Mouse (Mus musculus) cerebellum, adult 2 months (tissue): ENCODE measurements at regions not wholly inside any gene's neighbourhood (a gene's known extent, or its start where the extent isn't known, plus 50 kb on each side); places are given as distances from the start of the nearest gene placed in this dataset.

Experiments
- DNase-seq, 2 experiments: peaks; one replicate each; pipeline ENCODE4 v3.0.0; 2021
- H3K27ac ChIP-seq: fragments of 200-500 bp; 2 replicates; pipeline ENCODE4 v1.5.1; 2012; ENCODE audit warnings: low read length, control low read depth, inconsistent platforms; ENCODE audit not compliant: insufficient read depth
- H3K27me3 ChIP-seq: fragments of 200-500 bp; 2 replicates; pipeline ENCODE4 v1.6.1; 2012; ENCODE audit warnings: inconsistent platforms, mild to moderate bottlenecking, low read length, moderate library complexity; ENCODE audit not compliant: control insufficient read depth, insufficient read depth
- H3K4me1 ChIP-seq: fragments of 200-500 bp; 2 replicates; pipeline ENCODE4 v1.6.1; 2011; ENCODE audit warnings: low read length; ENCODE audit not compliant: control insufficient read depth, insufficient read depth
- H3K4me3 ChIP-seq: fragments of 200-500 bp; replicated peaks from 2 replicates; pipeline ENCODE3; 2011; ENCODE audit warnings: mild to moderate bottlenecking, low read depth, low read length, control low read depth; ENCODE audit not compliant: insufficient read depth
- CTCF ChIP-seq: fragments of 200-500 bp; IDR thresholded peaks from 2 replicates; pipeline ENCODE4 v1.5.1; 2011; ENCODE audit warnings: low read depth, mild to moderate bottlenecking, control low read depth, low read length, moderate library complexity, borderline replicate concordance; ENCODE audit not compliant: insufficient read depth
- POLR2A ChIP-seq: fragments of 200-500 bp; IDR thresholded peaks from 2 replicates; pipeline ENCODE4 v1.6.1; 2011; ENCODE audit warnings: low read length, control low read depth, borderline replicate concordance; ENCODE audit not compliant: insufficient read depth
- WGBS: fragments of 180-500 bp; shearing (Covaris S2); methylation state at CpG from one replicate; pipeline ENCODE4 v1.1.7; 2018; 5-methylcytosine and 5-hydroxymethylcytosine counted together

DNA sequence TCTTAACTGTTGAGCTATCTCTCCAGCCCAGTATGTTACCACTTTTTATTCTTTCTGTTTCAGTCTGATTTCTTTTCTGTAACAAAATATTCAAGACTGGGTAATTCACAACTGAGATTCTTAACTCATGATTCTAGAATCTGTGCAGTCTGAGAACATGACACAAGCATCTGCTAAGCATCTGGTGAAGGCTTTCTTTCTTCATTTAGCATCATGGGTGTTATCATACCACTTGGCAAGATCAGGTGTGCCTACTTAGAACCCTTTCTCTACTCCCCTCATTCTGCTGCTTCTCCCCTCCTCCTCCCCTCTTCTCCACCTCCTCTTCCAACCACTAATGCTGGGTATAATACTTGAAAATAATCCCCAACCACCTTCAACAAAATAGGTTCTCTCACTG is 62.1 kb upstream of the Pfn2 start:
- Histone ChIP-seq H3K4me1 (no peaks in the 10 kb centered on the region), H3K27me3 (no peaks in the 10 kb centered on the region), H3K4me3 (no peak overlapping the region), H3K27ac (no peak overlapping the region)
- no peak for TF ChIP-seq POLR2A
- TF ChIP-seq CTCF, result no peak
- no peak for DNase-seq

DNA sequence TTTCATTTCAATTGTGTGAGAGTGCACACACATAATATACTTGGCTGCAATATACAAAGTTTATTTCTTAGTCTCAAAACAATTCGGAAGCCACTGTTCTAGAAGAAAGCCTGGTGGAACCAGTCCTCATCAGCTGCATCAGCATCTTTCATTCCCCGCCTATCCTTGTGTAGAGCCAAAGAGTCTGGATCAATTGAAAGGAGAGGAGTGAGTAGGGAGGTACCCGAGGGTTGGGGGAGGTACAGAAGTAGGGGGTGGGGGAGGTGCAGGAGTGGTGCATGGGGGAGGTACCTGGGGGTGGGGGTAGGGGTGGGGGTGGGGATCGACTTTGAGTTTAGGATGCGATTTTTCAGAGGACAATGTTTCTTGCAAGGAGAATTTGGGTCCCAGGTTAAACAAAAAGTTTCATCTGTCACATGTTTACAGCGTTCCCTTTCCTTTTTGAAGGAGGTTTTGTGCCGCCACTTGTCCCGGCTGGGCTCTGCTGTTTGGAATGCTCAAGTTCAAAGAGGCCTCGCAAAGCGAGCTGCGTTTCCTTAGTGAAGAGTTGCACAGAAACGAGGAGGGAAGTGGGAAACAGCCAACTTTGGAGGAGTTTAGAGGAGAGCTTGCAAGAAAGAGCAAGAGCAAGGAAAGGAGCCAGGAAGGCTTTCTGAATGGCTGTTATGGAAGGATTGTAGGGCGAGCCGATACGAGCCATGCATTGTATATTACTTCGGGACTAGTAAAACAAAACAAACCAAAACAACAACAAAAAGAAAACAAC is 64.1 kb upstream of the Pfn2 start:
- Histone ChIP-seq H3K4me3 (no peak overlapping the region), H3K4me1 (no peaks in the 10 kb centered on the region), H3K27ac (no peak overlapping the region), H3K27me3 (no peaks in the 10 kb centered on the region)
- WGBS, result 23% methylated on average over 16 of the region's 16 CpGs
- DNase-seq, result peak in 1 of 2 experiments; percentile 27
- no peak for TF ChIP-seq POLR2A
- no peak for TF ChIP-seq CTCF

DNA sequence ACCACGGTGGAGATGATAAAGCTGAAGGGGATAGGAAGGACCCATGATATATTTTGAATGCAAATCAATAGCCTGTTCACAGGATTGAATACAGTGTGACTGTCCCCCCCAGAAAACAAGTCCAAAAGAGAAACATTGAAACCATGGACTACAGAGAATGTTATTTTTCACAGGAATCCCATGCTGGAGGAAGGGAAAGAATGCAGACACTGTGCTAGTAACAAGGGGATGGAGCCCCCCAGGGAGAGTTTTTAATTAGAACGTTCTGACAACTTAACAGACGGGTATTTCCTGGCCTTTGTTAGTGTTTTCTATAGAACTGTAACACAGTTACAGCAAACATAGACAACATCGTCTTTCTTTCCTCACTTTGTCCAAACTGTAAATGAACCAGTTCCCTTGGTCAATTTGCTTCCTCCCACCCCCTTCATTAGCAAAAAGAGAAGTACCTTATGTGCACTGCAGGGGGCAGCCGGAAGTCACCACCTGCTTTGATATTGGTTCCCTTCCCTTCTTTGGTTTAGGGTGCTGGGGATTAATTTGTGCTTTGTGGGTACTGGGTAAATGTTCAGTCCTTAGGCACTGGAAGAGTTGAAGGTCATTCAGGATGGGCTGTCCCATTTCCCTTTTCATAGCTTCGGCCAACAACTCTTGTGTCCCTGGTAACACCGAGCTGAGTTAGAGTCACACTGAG is 64.9 kb upstream of the Pfn2 start:
- no peak overlapping the region for H3K4me3 ChIP-seq
- no peak for DNase-seq
- H3K27ac ChIP-seq, result no peak overlapping the region
- 54% methylated on average over 7 of the region's 7 CpGs for WGBS
- H3K4me1 ChIP-seq, result no peaks in the 10 kb centered on the region
- no peaks in the 10 kb centered on the region for H3K27me3 ChIP-seq
- TF ChIP-seq POLR2A (no peak), CTCF (no peak)

DNA sequence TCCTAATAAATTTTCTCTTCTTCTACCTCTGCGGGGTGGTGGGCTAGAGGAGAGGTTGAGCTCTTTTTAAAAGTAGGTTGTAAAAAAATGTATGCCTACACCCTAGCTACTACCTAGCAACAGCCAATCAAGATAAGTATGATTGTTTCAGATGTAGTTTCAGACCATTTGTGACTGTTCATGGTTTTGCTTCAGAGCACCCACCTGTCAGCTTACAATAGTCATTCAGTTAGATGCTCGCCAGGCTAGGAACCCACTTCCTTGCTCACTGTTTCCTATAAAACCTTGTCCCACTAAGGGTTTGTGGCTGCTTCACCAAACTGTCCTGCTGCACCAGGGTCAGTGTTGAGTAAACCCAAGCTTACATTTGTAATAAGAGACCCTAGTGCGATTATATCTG is 66.8 kb upstream of the Pfn2 start:
- TF ChIP-seq CTCF (no peak), POLR2A (no peak)
- WGBS, result 93% methylated on average over 3 of the region's 3 CpGs
- no peak for DNase-seq
- Histone ChIP-seq H3K27me3 (no peaks in the 10 kb centered on the region), H3K27ac (no peak overlapping the region), H3K4me1 (no peaks in the 10 kb centered on the region), H3K4me3 (no peak overlapping the region)

DNA sequence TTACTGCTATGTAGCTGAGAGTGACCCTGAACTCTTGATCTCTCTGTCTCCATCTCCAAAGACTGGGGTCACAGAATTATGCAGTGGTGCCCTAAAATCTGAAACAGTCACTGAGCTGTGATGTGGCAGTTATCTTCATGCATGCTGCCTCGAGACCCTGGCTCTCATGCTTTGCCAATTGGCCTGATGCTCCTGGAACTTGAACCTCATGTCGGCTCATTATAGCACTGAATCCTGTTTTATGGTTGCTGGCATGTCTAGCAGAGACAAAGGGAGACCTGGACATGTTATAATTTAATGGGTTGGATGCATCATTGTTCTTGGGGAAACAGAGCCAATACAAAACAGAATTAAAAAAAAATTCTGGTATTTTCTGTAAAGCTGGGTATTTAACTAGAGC is 71.0 kb upstream of the Pfn2 start:
- no peak overlapping the region for H3K4me3 ChIP-seq
- WGBS, result 37% methylated on average over 2 of the region's 2 CpGs
- no peak overlapping the region for H3K27ac ChIP-seq

DNA sequence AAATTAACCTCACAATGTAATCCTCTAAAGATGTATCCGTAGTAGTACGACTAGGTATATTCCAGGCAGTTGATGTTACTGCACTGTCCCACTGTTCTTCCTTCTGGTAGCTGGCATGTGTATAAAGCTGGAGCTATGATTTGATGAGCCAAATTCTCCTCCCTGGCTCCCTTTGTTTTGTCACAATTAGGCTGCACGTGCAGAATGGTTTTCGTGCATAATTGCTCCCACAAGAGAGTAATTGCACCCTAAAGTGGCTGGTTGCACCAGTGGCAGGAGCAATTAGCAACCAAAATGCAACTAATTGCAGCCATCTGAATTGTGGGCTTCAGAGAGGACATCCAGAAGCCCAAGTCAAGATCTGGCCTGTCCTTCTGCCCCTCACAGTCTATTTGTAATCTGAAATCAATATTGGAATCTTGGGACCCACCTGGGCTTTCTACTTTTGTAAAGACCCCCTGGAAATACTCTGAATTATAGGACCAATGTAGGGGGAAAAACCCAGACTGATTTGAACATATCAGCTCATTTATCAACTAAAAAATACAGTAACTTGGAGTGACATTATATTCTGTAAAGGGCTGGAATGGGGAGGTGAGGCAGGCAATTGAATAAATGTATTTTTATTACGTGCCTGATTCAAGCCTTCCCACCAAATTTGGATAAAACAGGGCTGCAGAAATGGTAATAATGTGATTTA is 71.7 kb upstream of the Pfn2 start:
- H3K27ac ChIP-seq, result no peak overlapping the region
- no peak for DNase-seq
- 32% methylated on average over 5 of the region's 5 CpGs for WGBS
- H3K4me3 ChIP-seq, result no peak overlapping the region
- no peak for TF ChIP-seq CTCF
- no peak for TF ChIP-seq POLR2A
- H3K27me3 ChIP-seq, result no peaks in the 10 kb centered on the region; the same call in 1 of the 2 replicates
- no peaks in the 10 kb centered on the region for H3K4me1 ChIP-seq

More for the DNA sequence above, 71.0 kb upstream of the Pfn2 start:
- no peak for TF ChIP-seq POLR2A
- no peak for TF ChIP-seq CTCF
- Histone ChIP-seq H3K27me3 (no peaks in the 10 kb centered on the region; the same call in 1 of the 2 replicates), H3K4me1 (no peaks in the 10 kb centered on the region)
- no peak for DNase-seq

DNA sequence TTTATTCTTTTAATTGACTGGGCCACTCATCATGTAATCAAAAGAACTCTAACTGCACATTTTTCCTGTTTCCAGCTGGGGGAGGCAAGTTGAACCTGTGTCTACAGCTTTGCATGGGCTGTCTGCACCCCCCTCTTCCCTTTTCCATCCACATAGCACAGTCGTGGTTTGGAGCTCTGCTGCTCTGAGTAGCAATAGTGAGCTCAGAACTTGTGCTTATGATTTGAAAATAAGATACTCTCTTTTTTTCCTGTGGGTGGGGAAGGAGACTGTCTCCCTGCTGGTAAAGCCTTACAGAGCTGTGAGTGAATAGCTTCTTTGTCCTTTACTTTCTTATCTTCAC is 72.2 kb upstream of the Pfn2 start:
- Histone ChIP-seq H3K4me3 (no peak overlapping the region), H3K27me3 (no peaks in the 10 kb centered on the region; the same call in 1 of the 2 replicates), H3K4me1 (no peaks in the 10 kb centered on the region), H3K27ac (no peak overlapping the region)
- no peak for DNase-seq
- WGBS, result 32% methylated on average over 1 of the region's 1 CpGs
- TF ChIP-seq POLR2A (no peak), CTCF (no peak)
